Mouse (Mus musculus): ENCODE results near the gene Cdk5r1. TPM values are rescaled to one million over a fixed set of nuclear protein-coding genes. Genes with fewer than 3 reads are reported as not detected.
A peak's percentile ranks its signal among the peaks of the same experiment; 100 is the strongest.

Cdk5r1 gene
- polyA plus RNA-seq, 1 experiment from 2014 or later, result 0.39 TPM

GRCm38 (mm10) chr11:80499550-80499952 lies 22.7 kb downstream of the Cdk5r1 start:
- Histone ChIP-seq H3K27me3 (replicated peaks; ENCODE audit: insufficient read depth, low read length) (no peaks in the 10 kb centered on the region), H3K27ac (ENCODE audit: low read length) (no peak overlapping the region), H3K4me3 (ENCODE audit: low read depth, low read length) (no peak overlapping the region), H3K4me1 (ENCODE audit: insufficient read depth, low read depth, low read length) (peaks cover 7% of the 10 kb centered on the region; the same call in 1 of the 2 replicates), H3K9ac (replicated peaks; ENCODE audit: low read depth) (no peak overlapping the region), H3K9me3 (ENCODE audit: low read length) (no peaks in the 10 kb centered on the region), H3K36me3 (ENCODE audit: insufficient read depth, low read length) (no peaks in the 10 kb centered on the region), H3K4me2 (replicated peaks; ENCODE audit: low read depth, low read length) (no peak overlapping the region)
- DNase-seq (ENCODE audit: low spot score) (no peak), ATAC-seq (no peak)
- 74% methylated on average over 4 of the region's 4 CpGs for WGBS
- TF ChIP-seq CTCF (IDR thresholded peaks at IDR 0.05) (no peak), EP300 (IDR thresholded peaks at IDR 0.05) (no peak)

GRCm38 (mm10) chr11:80503281-80503680 lies 26.5 kb downstream of the Cdk5r1 start:
- Histone ChIP-seq H3K4me1 (ENCODE audit: insufficient read depth, low read depth, low read length) (peaks cover 7% of the 10 kb centered on the region; the same call in 1 of the 2 replicates), H3K9ac (replicated peaks; ENCODE audit: low read depth) (no peak overlapping the region), H3K4me2 (replicated peaks; ENCODE audit: low read depth, low read length) (no peak overlapping the region), H3K36me3 (ENCODE audit: insufficient read depth, low read length) (no peaks in the 10 kb centered on the region), H3K27me3 (replicated peaks; ENCODE audit: insufficient read depth, low read length) (no peaks in the 10 kb centered on the region), H3K27ac (ENCODE audit: low read length) (no peak overlapping the region), H3K4me3 (ENCODE audit: low read depth, low read length) (no peak overlapping the region), H3K9me3 (ENCODE audit: low read length) (no peaks in the 10 kb centered on the region)
- ATAC-seq (no peak), DNase-seq (ENCODE audit: low spot score) (no peak)
- WGBS, result 84% methylated on average over 6 of the region's 6 CpGs
- TF ChIP-seq CTCF (IDR thresholded peaks at IDR 0.05) (no peak), EP300 (IDR thresholded peaks at IDR 0.05) (no peak)

GRCm38 (mm10) chr11:80503726-80504452 lies 27.1 kb downstream of the Cdk5r1 start:
- Histone ChIP-seq H3K4me3 (ENCODE audit: low read depth, low read length) (no peak overlapping the region), H3K27me3 (replicated peaks; ENCODE audit: insufficient read depth, low read length) (no peaks in the 10 kb centered on the region), H3K36me3 (ENCODE audit: insufficient read depth, low read length) (no peaks in the 10 kb centered on the region), H3K27ac (ENCODE audit: low read length) (no peak overlapping the region), H3K4me2 (replicated peaks; ENCODE audit: low read depth, low read length) (no peak overlapping the region), H3K9me3 (ENCODE audit: low read length) (no peaks in the 10 kb centered on the region), H3K4me1 (ENCODE audit: insufficient read depth, low read depth, low read length) (peaks cover 4% of the 10 kb centered on the region; the same call in 1 of the 2 replicates), H3K9ac (replicated peaks; ENCODE audit: low read depth) (no peak overlapping the region)
- TF ChIP-seq EP300 (IDR thresholded peaks at IDR 0.05), result no peak
- no peak for TF ChIP-seq CTCF (IDR thresholded peaks at IDR 0.05)
- ATAC-seq, result no peak
- WGBS, result 52% methylated on average over 13 of the region's 13 CpGs
- DNase-seq (ENCODE audit: low spot score), result peak; percentile 14

GRCm38 (mm10) chr11:80504519-80505385 lies 27.9 kb downstream of the Cdk5r1 start:
- no peak overlapping the region for H3K27ac ChIP-seq (ENCODE audit: low read length)
- no peak for DNase-seq (ENCODE audit: low spot score)
- no peak overlapping the region for H3K4me3 ChIP-seq (ENCODE audit: low read depth, low read length)
- H3K4me2 ChIP-seq (replicated peaks; ENCODE audit: low read depth, low read length), result no peak overlapping the region
- TF ChIP-seq EP300 (IDR thresholded peaks at IDR 0.05) (no peak), CTCF (IDR thresholded peaks at IDR 0.05) (no peak)
- no peaks in the 10 kb centered on the region for H3K27me3 ChIP-seq (replicated peaks; ENCODE audit: insufficient read depth, low read length)
- no peaks in the 10 kb centered on the region for H3K9me3 ChIP-seq (ENCODE audit: low read length)
- 44% methylated on average over 6 of the region's 6 CpGs for WGBS
- ATAC-seq, result no peak
- no peaks in the 10 kb centered on the region; the same call in 1 of the 2 replicates for H3K4me1 ChIP-seq (ENCODE audit: insufficient read depth, low read depth, low read length)
- no peaks in the 10 kb centered on the region for H3K36me3 ChIP-seq (ENCODE audit: insufficient read depth, low read length)
- H3K9ac ChIP-seq (replicated peaks; ENCODE audit: low read depth), result no peak overlapping the region

GRCm38 (mm10) chr11:80505581-80505980 lies 28.8 kb downstream of the Cdk5r1 start:
- Histone ChIP-seq H3K27me3 (replicated peaks; ENCODE audit: insufficient read depth, low read length) (no peaks in the 10 kb centered on the region), H3K4me3 (ENCODE audit: low read depth, low read length) (no peak overlapping the region), H3K4me2 (replicated peaks; ENCODE audit: low read depth, low read length) (no peak overlapping the region), H3K9me3 (ENCODE audit: low read length) (no peaks in the 10 kb centered on the region), H3K36me3 (ENCODE audit: insufficient read depth, low read length) (no peaks in the 10 kb centered on the region), H3K27ac (ENCODE audit: low read length) (no peak overlapping the region), H3K9ac (replicated peaks; ENCODE audit: low read depth) (no peak overlapping the region), H3K4me1 (ENCODE audit: insufficient read depth, low read depth, low read length) (no peaks in the 10 kb centered on the region; the same call in 1 of the 2 replicates)
- ATAC-seq (no peak), DNase-seq (ENCODE audit: low spot score) (no peak)
- WGBS, result 73% methylated on average over 3 of the region's 3 CpGs
- TF ChIP-seq CTCF (IDR thresholded peaks at IDR 0.05) (no peak), EP300 (IDR thresholded peaks at IDR 0.05) (no peak)

- H3K9me3 ChIP-seq (ENCODE audit: low read length), result no peaks in the 10 kb centered on the region
- no peaks in the 10 kb centered on the region; the same call in 1 of the 2 replicates for H3K4me1 ChIP-seq (ENCODE audit: insufficient read depth, low read depth, low read length)
- no peaks in the 10 kb centered on the region for H3K27me3 ChIP-seq (replicated peaks; ENCODE audit: insufficient read depth, low read length)
- H3K4me3 ChIP-seq (ENCODE audit: low read depth, low read length), result no peak overlapping the region
- H3K36me3 ChIP-seq (ENCODE audit: insufficient read depth, low read length), result no peaks in the 10 kb centered on the region
- no peak overlapping the region for H3K27ac ChIP-seq (ENCODE audit: low read length)
- H3K9ac ChIP-seq (replicated peaks; ENCODE audit: low read depth), result no peak overlapping the region
- ATAC-seq (no peak), DNase-seq (ENCODE audit: low spot score) (no peak)
- no peak overlapping the region for H3K4me2 ChIP-seq (replicated peaks; ENCODE audit: low read depth, low read length)
- TF ChIP-seq EP300 (IDR thresholded peaks at IDR 0.05), result no peak
- no peak for TF ChIP-seq CTCF (IDR thresholded peaks at IDR 0.05)
Observed at GRCm38 (mm10) chr11:80506483-80506882, 29.7 kb downstream of the Cdk5r1 start.
